In the genomic region with DNA sequence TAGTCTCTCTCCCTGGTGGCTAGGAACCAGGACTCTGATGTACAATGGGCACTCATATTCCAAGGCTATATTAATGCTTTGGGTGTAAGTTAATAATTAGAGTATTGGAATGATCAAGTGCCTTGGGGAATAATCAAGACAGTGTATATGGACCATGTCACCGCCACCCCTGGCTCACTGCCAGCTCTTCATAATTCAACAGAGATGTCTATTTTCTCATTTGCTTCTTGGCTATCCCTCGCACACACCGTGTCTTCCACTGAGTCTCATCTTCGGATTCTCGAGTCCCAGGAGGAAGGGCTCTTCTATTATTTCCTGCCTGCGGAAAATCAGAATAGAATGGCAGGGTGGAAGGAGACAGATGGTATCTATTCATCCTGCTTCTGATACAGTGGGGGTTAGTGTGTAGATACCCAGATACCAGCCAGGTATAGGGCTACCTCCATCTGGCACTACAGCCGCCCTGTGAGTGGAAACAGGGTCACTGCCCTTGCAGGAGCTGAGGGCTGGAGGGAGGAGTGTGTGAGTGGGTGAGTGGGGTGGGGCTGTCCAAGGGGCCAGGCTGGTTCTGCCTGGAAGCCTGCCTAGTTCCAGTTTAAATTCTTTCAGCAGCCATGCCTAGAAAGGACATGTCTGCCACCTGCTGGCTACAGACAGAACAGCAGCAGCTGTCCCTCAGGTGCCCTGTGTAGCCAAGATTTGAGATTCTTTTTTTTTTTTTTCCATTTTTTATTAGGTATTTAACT, we compare ENCODE assay signal across 8 mouse cellular contexts. TPM values are rescaled to one million over a fixed set of nuclear protein-coding genes. Genes with fewer than 3 reads are reported as not detected.
A peak's percentile ranks its signal among the peaks of the same experiment; 100 is the strongest.
DNase-seq lines count a peak whose midpoint lies in the region; ATAC-seq lines count a peak whose summit lies in the region.

No protein-coding gene starts in this region.

- H3K27me3 ChIP-seq in embryonic facial prominence, embryonic 15.5 days = no peaks in the 10 kb centered on the region; the same call in 1 of the 2 replicates
- H3K27me3 ChIP-seq in kidney, embryonic 14.5 days (ENCODE audit: control insufficient read depth, insufficient read depth, low read length) = no peaks in the 10 kb centered on the region
- no peaks in the 10 kb centered on the region for H3K27me3 ChIP-seq in limb, embryonic 15.5 days

- peaks cover 25% of the 10 kb centered on the region for H3K4me1 ChIP-seq in embryonic facial prominence, embryonic 15.5 days
- H3K4me1 ChIP-seq in kidney, embryonic 14.5 days (ENCODE audit: control insufficient read depth, insufficient read depth, low read length) = peaks cover 5% of the 10 kb centered on the region; the same call in 1 of the 2 replicates
- H3K4me1 ChIP-seq in limb, embryonic 15.5 days = peaks cover 14% of the 10 kb centered on the region

- H3K27ac ChIP-seq in embryonic facial prominence, embryonic 15.5 days (replicated peaks) = no peak overlapping the region
- no peak overlapping the region for H3K27ac ChIP-seq in kidney, embryonic 14.5 days (ENCODE audit: low read depth, low read length)
- no peak overlapping the region for H3K27ac ChIP-seq in limb, embryonic 15.5 days

- no peaks in the 10 kb centered on the region for H3K36me3 ChIP-seq in embryonic facial prominence, embryonic 15.5 days
- H3K36me3 ChIP-seq in kidney, embryonic 14.5 days (ENCODE audit: control insufficient read depth, insufficient read depth, low read length) = no peaks in the 10 kb centered on the region
- no peaks in the 10 kb centered on the region for H3K36me3 ChIP-seq in limb, embryonic 15.5 days

- ATAC-seq in embryonic facial prominence, embryonic 15.5 days (ENCODE audit: insufficient number of reproducible peaks, low FRiP score, low TSS enrichment, low read depth) = peak; percentile 75; the same call in 1 of the 2 replicates
- peak; percentile 89 for ATAC-seq in kidney, embryonic 14.5 days (ENCODE audit: low FRiP score, low TSS enrichment)
- ATAC-seq in limb, embryonic 15.5 days (ENCODE audit: insufficient number of reproducible peaks, low FRiP score, low TSS enrichment, low read depth) = peak; percentile 40

- peak; percentile 47 for DNase-seq in 3134 (ENCODE audit: extremely low read depth, insufficient read length, low spot score)
- peak; percentile 19 to 45 for DNase-seq in adrenal gland, postnatal 4 days (ENCODE audit: low spot score in 2 of 2)
- peak; percentile 42 to 45 for DNase-seq in heart, adult 9 months (ENCODE audit: low spot score in 2 of 2)
- peak; percentile 7 to 34 for DNase-seq in monocyte, adult 2 months (ENCODE audit: low read depth in 1 of 2, low spot score in 2 of 2)
- peak; percentile 48 to 84 for DNase-seq in spleen, postnatal 4 days (ENCODE audit: low spot score in 2 of 2)

- WGBS in embryonic facial prominence, embryonic 15.5 days = 37% methylated on average over 7 of the region's 7 CpGs
- WGBS in kidney, embryonic 14.5 days = 62% methylated on average over 7 of the region's 7 CpGs
- 58% methylated on average over 7 of the region's 7 CpGs for WGBS in limb, embryonic 15.5 days

- H3K9ac ChIP-seq in embryonic facial prominence, embryonic 15.5 days = no peak overlapping the region
- no peak overlapping the region for H3K9ac ChIP-seq in kidney, embryonic 14.5 days (ENCODE audit: low read depth, low read length)
- no peak overlapping the region for H3K9ac ChIP-seq in limb, embryonic 15.5 days

- no peaks in the 10 kb centered on the region for H3K9me3 ChIP-seq in embryonic facial prominence, embryonic 15.5 days (replicated peaks)
- H3K9me3 ChIP-seq in kidney, embryonic 14.5 days (ENCODE audit: control insufficient read depth, low read length) = no peaks in the 10 kb centered on the region
- H3K9me3 ChIP-seq in limb, embryonic 15.5 days = no peaks in the 10 kb centered on the region

- no peak overlapping the region for H3K4me3 ChIP-seq in embryonic facial prominence, embryonic 15.5 days (replicated peaks)
- H3K4me3 ChIP-seq in kidney, embryonic 14.5 days (ENCODE audit: low read length) = no peak overlapping the region
- H3K4me3 ChIP-seq in limb, embryonic 15.5 days = no peak overlapping the region

- peak overlapping the region; percentile 29; the same call in 1 of the 2 replicates for H3K4me2 ChIP-seq in embryonic facial prominence, embryonic 15.5 days (replicated peaks)
- H3K4me2 ChIP-seq in kidney, embryonic 14.5 days (replicated peaks; ENCODE audit: low read depth, low read length) = no peak overlapping the region
- H3K4me2 ChIP-seq in limb, embryonic 15.5 days = 0 out of 2 replicates have a peak overlapping the region, but pooled peaks have one; percentile 5

RNA-seq across cellular contexts. Expression of gene Habp2, which starts 7.9 kb away (rescaled TPM):
- total RNA-seq in adrenal gland, postnatal 4 days (2021) = 1 to 10 TPM; 5.4 to 9.1 TPM
- polyA plus RNA-seq in embryonic facial prominence, embryonic 15.5 days (2015; fragmentation: Nextera tagmentation; extraction: Ambion mirVana) = 0.24 and 0.26 TPM in 2 replicates
- 12.7 and 20.4 TPM in 2 replicates for polyA plus RNA-seq in kidney, embryonic 14.5 days (2014; fragmentation: Nextera tagmentation; extraction: Ambion mirVana)
- 0.29 and 0.35 TPM in 2 replicates for polyA plus RNA-seq in limb, embryonic 15.5 days (2015; fragmentation: Nextera tagmentation; extraction: Ambion mirVana)

Comparison
In these comparisons a context has a peak if more than half of its experiments do, and no peak if none do; other contexts are left out.
1. RNA of gene Habp2, which starts 7.9 kb away (polyA plus RNA-seq): 12.7 to 20.4 TPM in kidney, embryonic 14.5 days; 0.29 to 0.35 TPM in limb, embryonic 15.5 days and 0.24 to 0.26 TPM in embryonic facial prominence, embryonic 15.5 days; every median in the first group is over 10 times any median in the second.
2. Peak in every context shown above with its lines, with median percentiles within 50 percentile points of each other: DNase-seq and ATAC-seq.